Mouse (Mus musculus): ENCODE results near the gene Chrm4. TPM values are rescaled to one million over a fixed set of nuclear protein-coding genes. Genes with fewer than 3 reads are reported as not detected.

The Chrm4 gene
- total RNA-seq, 2 experiments from 2014 or later = 0.17 TPM; not detected in 1

- no peak for ATAC-seq (replicated peaks; ENCODE audit: poor library complexity)
Measured at GRCm38 (mm10) chr2:91939303-91939935, 12.4 kb downstream of the Chrm4 start.

GRCm38 (mm10) chr2:91942356-91942755 is 15.3 kb downstream of the Chrm4 start:
- ATAC-seq (replicated peaks; ENCODE audit: poor library complexity) = peak; percentile 38; the same call in 1 of the 2 replicates

- peak; percentile 75 for ATAC-seq (replicated peaks; ENCODE audit: poor library complexity)
Measured at GRCm38 (mm10) chr2:91944170-91944950, 17.3 kb downstream of the Chrm4 start.

- no peak for ATAC-seq (replicated peaks; ENCODE audit: poor library complexity)
Measured at GRCm38 (mm10) chr2:91945483-91945882, 18.4 kb downstream of the Chrm4 start, which contains the start of gene Gm9821. Gm9821 (plus strand) TSS chr2:91945703.

GRCm38 (mm10) chr2:91946836-91947235 is 19.8 kb downstream of the Chrm4 start:
- no peak for ATAC-seq (replicated peaks; ENCODE audit: poor library complexity)

- ATAC-seq (replicated peaks; ENCODE audit: poor library complexity) = peak; percentile 23
Measured at GRCm38 (mm10) chr2:91947397-91948150, 20.5 kb downstream of the Chrm4 start.

GRCm38 (mm10) chr2:91948151-91948509 is 21.1 kb downstream of the Chrm4 start:
- no peak for ATAC-seq (replicated peaks; ENCODE audit: poor library complexity)

GRCm38 (mm10) chr2:91948792-91949241 is 21.8 kb downstream of the Chrm4 start:
- peak; percentile 4; the same call in 1 of the 2 replicates for ATAC-seq (replicated peaks; ENCODE audit: poor library complexity)

GRCm38 (mm10) chr2:91949411-91950274 is 22.6 kb downstream of the Chrm4 start:
- peak; percentile 32 for ATAC-seq (replicated peaks; ENCODE audit: poor library complexity)

GRCm38 (mm10) chr2:91950275-91951085 is 23.4 kb downstream of the Chrm4 start:
- ATAC-seq (replicated peaks; ENCODE audit: poor library complexity) = peak; percentile 69

GRCm38 (mm10) chr2:91953825-91954224 is 26.8 kb downstream of the Chrm4 start:
- no peak for ATAC-seq (replicated peaks; ENCODE audit: poor library complexity)

GRCm38 (mm10) chr2:91955121-91955591 is 28.1 kb downstream of the Chrm4 start:
- no peak for ATAC-seq (replicated peaks; ENCODE audit: poor library complexity)

- ATAC-seq (replicated peaks; ENCODE audit: poor library complexity) = no peak
Measured at GRCm38 (mm10) chr2:91955875-91956274, 28.8 kb downstream of the Chrm4 start.

- ATAC-seq (replicated peaks; ENCODE audit: poor library complexity) = peak; percentile 77
Measured at GRCm38 (mm10) chr2:91957096-91957495, 30.0 kb downstream of the Chrm4 start.

- no peak for ATAC-seq (replicated peaks; ENCODE audit: poor library complexity)
Measured at GRCm38 (mm10) chr2:91958049-91958448, 31.0 kb downstream of the Chrm4 start.

GRCm38 (mm10) chr2:91958701-91959457 is 31.8 kb downstream of the Chrm4 start:
- peak; percentile 42 for ATAC-seq (replicated peaks; ENCODE audit: poor library complexity)

- no peak for ATAC-seq (replicated peaks; ENCODE audit: poor library complexity)
Measured at GRCm38 (mm10) chr2:91959544-91960410, 32.7 kb downstream of the Chrm4 start.

- no peak for ATAC-seq (replicated peaks; ENCODE audit: poor library complexity)
Measured at GRCm38 (mm10) chr2:91960459-91960858, 33.4 kb downstream of the Chrm4 start.

Data from megakaryocyte progenitor cell, adult 5-6 weeks (primary cell).